Mouse (Mus musculus) limb, embryonic 14.5 days (tissue): ENCODE results near the gene Sarm1. TPM values are rescaled to one million over a fixed set of nuclear protein-coding genes. Genes with fewer than 3 reads are reported as not detected.
"Not testable (repeated sequence)": the region's sequence is repeated elsewhere in the genome, so short reads cannot be mapped to it uniquely, and the experiment has no call there.

Source experiments
- ATAC-seq: fragments of 200-750 bp; cut with Nextera tagmentation; 2 replicates; pipeline ENCODE4 v1.8.0; 2017; ENCODE audit warnings: low read depth, moderate number of reproducible peaks, moderate TSS enrichment; ENCODE audit not compliant: low FRiP score
- DNase-seq: peaks from one replicate; pipeline ENCODE4 v3.0.0-alpha.2; 2015; ENCODE audit warnings: low spot score
- H3K27ac ChIP-seq: fragments of 300-500 bp; sonication (generic); replicated peaks from 2 replicates; pipeline ENCODE4 v1.5.1; 2014; ENCODE audit warnings: low read depth, mild to moderate bottlenecking, low read length, moderate library complexity, mixed read lengths
- H3K27me3 ChIP-seq: fragments of 300-500 bp; sonication (generic); 2 replicates; pipeline ENCODE4 v1.6.1; 2014; ENCODE audit warnings: low read length, mixed read lengths; ENCODE audit not compliant: control insufficient read depth, insufficient read depth
- H3K36me3 ChIP-seq: fragments of 300-500 bp; sonication (generic); 2 replicates; pipeline ENCODE4 v1.6.1; 2014; ENCODE audit warnings: mild to moderate bottlenecking, low read length, moderate library complexity, mixed read lengths; ENCODE audit not compliant: control insufficient read depth, insufficient read depth
- H3K4me1 ChIP-seq: fragments of 300-500 bp; sonication (generic); 2 replicates; pipeline ENCODE4 v1.6.1; 2014; ENCODE audit warnings: antibody characterized with exemption, low read length, mixed read lengths; ENCODE audit not compliant: control insufficient read depth, insufficient read depth
- H3K4me2 ChIP-seq: fragments of 300-500 bp; sonication (generic); replicated peaks from 2 replicates; pipeline ENCODE4 v1.6.1; 2014; ENCODE audit warnings: low read depth, mild to moderate bottlenecking, low read length, moderate library complexity; ENCODE audit not compliant: severe bottlenecking
- H3K4me3 ChIP-seq: fragments of 300-500 bp; sonication (generic); replicated peaks from 2 replicates; pipeline ENCODE4 v1.5.1; 2014; ENCODE audit warnings: low read length
- H3K9ac ChIP-seq: fragments of 300-500 bp; sonication (generic); 2 replicates; pipeline ENCODE4 v1.6.1; 2014; ENCODE audit warnings: mild to moderate bottlenecking, low read depth, low read length, moderate library complexity; ENCODE audit not compliant: severe bottlenecking
- H3K9me3 ChIP-seq: fragments of 300-500 bp; sonication (generic); 2 replicates; pipeline ENCODE4 v1.6.1; 2016; ENCODE audit warnings: low read length; ENCODE audit not compliant: control insufficient read depth
- POLR2A ChIP-seq: fragments of 200-500 bp; IDR thresholded peaks from 2 replicates; pipeline ENCODE4 v1.8.0; 2012; ENCODE audit warnings: inconsistent platforms, mild to moderate bottlenecking, moderate library complexity, borderline replicate concordance; ENCODE audit not compliant: insufficient read depth, insufficient read length; ENCODE audit errors: extremely low read depth
- WGBS: fragments of 180-500 bp; shearing (Covaris S2); extraction: QIAGEN DNeasy Blood & Tissue Kit; methylation state at CpG from one replicate; pipeline ENCODE4 v1.1.7; 2014; 5-methylcytosine and 5-hydroxymethylcytosine counted together
- polyA plus RNA-seq, 2 experiments: library from polyadenylated mRNA; depleted of rRNA in 1 of 2; stranded (reverse) in 1 of 2; unstranded in 1 of 2; fragments of >200 nt; fragmentation: Nextera tagmentation in 1 of 2; extraction: Ambion mirVana in 1 of 2; gene quantifications; 2 replicates each; pipeline versions ENCODE4 v1.2.1 to v1.2.3; 2012 to 2014

The Sarm1 gene
- polyA plus RNA-seq, 2 experiments, result 1.7 to 2.1 TPM

DNA sequence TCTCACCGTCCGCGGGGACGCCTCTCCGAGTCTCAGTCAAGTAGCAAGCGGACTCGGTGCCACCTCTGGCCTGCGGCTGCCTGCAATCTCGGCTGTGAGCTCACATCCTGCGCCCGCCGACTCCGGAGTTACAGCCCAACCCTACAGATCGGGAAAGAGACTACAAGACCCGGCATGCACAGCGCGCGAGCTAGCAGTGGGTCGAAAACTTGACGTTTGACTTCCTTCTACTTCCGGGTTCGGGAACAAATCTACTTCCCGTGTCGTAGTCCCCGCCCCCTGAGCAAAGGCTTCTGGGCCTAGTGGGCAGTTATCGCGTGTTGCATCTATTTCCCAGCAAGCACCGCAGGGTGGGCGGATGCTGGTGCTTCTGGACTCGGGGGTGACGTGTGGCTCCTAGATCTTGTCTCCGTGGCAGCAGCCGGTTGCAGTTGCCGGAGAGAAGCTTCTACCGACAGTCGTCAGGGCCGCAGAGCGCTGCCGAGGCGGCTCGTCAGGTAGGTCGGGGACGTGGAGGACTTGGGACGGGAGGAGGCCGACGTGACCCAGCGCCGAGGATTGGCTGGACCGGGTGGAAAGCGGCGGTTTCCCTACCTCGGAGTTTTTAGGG is 38.6 kb upstream of the Sarm1 start, which contains the start of the genes Tnfaip1 and Ift20:
Gene Tnfaip1 (minus strand): TSS at position 253 of the 610 bp plus-strand sequence.
Gene Ift20 (plus strand): TSS at position 282 of the 610 bp plus-strand sequence.
- Histone ChIP-seq H3K9me3 (no peaks in the 10 kb centered on the region), H3K36me3 (peaks cover 32% of the 10 kb centered on the region), H3K9ac (peak within 1 kb of the TSS; percentile 87), H3K4me2 (peak within 1 kb of the TSS; percentile 74), H3K4me3 (peak within 1 kb of the TSS; percentile 81), H3K4me1 (peaks cover 18% of the 10 kb centered on the region), H3K27me3 (no peaks in the 10 kb centered on the region), H3K27ac (peak within 1 kb of the TSS; percentile 92)
- TF ChIP-seq POLR2A, result peak; percentile 54; the same call in 1 of the 2 replicates
- ATAC-seq, result peak; percentile 97
- DNase-seq, result peak; percentile 100
- WGBS, result under 1% methylated on average over 52 of the region's 52 CpGs

DNA sequence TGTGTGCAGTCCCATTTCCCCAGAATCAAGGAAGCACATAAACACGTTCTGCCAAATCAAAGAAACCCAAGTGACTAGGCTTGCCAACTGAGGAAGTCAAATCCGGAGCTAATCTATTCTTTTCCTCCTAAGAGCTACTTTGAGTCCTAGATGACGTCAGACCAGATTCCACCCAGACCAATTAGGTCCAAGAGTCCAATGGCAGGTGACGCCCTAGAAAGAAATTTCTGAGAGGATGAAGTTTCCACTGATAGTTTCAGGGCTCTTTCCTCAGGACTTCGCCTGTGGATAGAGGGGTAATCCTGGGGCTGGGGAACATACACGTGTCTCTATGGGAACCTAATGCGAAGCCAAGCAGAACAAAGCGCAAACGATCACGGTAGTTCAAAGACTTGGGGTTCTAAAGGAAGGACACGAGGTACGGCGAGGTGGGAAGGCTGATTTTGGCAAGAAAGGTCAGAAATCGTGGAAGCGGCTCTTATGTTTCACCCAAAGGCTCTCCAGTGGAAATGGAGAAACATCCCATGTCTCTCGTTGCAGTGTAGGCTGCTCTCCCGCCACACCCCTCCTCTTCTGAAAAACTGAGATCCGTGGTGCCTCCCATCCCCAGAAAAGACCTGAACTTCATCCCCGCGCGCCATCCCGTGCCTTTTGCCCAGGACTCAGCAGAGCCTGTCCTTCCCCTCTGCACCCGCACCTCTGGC is 38.0 kb upstream of the Sarm1 start:
- ATAC-seq, result peak; percentile 51; the same call in 1 of the 2 replicates
- peaks cover 18% of the 10 kb centered on the region for H3K4me1 ChIP-seq
- DNase-seq, result peak; percentile 74

DNA sequence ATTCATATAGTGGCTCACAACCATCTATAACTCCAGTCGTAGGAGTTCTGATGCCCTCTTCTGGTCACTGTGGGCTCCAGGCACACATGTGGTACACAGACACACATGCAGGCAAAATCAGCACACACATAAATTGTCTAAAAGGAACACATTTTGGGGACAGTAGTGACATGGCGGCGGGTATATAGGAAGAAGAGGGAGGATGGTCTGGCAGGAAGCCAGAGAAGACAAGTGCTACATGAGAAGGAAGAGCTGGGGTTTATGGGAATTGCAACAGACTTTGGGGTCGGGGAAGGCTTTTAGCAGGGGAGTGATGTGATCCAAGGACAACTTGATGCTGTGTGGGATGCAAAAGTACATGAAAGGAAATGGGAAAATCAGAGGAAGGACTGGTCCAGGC is 37.0 kb upstream of the Sarm1 start:
- Histone ChIP-seq H3K27me3 (no peaks in the 10 kb centered on the region), H3K9ac (no peak overlapping the region), H3K4me3 (peak overlapping the region; percentile 81), H3K4me2 (peak overlapping the region; percentile 65), H3K36me3 (peaks cover 31% of the 10 kb centered on the region), H3K4me1 (peaks cover 18% of the 10 kb centered on the region), H3K9me3 (no peaks in the 10 kb centered on the region), H3K27ac (no peak overlapping the region)
- WGBS, result 90% methylated on average over 4 of the region's 4 CpGs
- DNase-seq (no peak), ATAC-seq (no peak)
- no peak for TF ChIP-seq POLR2A

More for the DNA sequence above, 38.0 kb upstream of the Sarm1 start:
- H3K36me3 ChIP-seq, result peaks cover 33% of the 10 kb centered on the region
- H3K9ac ChIP-seq, result peak overlapping the region; percentile 87
- peak overlapping the region; percentile 65 for H3K4me2 ChIP-seq
- no peaks in the 10 kb centered on the region for H3K27me3 ChIP-seq
- TF ChIP-seq POLR2A, result no peak
- H3K27ac ChIP-seq, result peak overlapping the region; percentile 92
- no peaks in the 10 kb centered on the region for H3K9me3 ChIP-seq
- WGBS, result under 1% methylated on average over 23 of the region's 23 CpGs
- peak overlapping the region; percentile 81 for H3K4me3 ChIP-seq

DNA sequence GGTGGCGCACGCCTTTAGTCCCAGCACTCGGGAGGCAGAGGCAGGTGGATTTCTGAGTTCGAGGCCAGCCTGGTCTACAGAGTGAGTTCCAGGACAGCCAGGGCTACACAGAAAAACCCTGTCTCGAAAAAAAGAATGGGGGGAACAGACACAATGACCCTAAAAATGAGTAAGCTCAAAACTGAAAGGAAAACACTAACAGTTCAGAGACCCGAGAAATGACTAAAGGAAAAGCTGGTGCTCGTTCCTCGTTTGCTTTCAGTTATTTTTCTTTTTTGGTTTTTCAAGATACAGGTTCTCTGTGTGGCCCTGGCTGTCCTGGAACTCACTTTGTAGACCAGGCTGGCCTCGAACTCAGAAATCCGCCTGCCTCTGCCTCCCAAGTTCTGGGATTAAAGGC is 34.0 kb upstream of the Sarm1 start:
- ATAC-seq, H3K4me1 ChIP-seq, H3K4me3 ChIP-seq, DNase-seq, H3K4me2 ChIP-seq, H3K27ac ChIP-seq, H3K9ac ChIP-seq, H3K27me3 ChIP-seq, H3K9me3 ChIP-seq: not testable (repeated sequence)
- WGBS, result 94% methylated on average over 10 of the region's 10 CpGs
- peaks cover 45% of the 10 kb centered on the region for H3K36me3 ChIP-seq

DNA sequence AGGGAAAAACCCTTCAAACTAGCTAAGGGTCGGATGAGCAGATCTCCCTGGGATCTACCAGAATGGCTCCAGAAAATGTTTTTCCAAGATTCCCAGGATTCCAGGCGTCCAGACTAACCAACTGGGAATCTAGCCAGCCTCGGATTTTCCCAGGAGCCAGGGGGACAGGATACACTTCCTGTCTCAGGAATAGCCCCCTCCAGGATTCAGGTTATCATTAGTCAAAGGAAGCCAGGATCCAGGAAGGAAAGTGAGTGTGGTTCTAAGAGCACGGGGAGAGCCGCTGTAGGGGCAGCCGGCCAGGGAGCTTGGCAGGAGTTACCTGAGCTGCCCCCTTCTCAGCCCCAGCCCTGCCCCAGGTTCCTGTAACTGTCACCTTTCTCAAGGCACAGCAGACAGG is 33.5 kb upstream of the Sarm1 start:
- H3K9me3 ChIP-seq, result no peaks in the 10 kb centered on the region
- peaks cover 50% of the 10 kb centered on the region for H3K36me3 ChIP-seq
- no peaks in the 10 kb centered on the region for H3K27me3 ChIP-seq
- H3K9ac ChIP-seq, result no peak overlapping the region
- no peak overlapping the region for H3K4me3 ChIP-seq
- no peak overlapping the region for H3K4me2 ChIP-seq
- no peak for TF ChIP-seq POLR2A
- H3K27ac ChIP-seq, result no peak overlapping the region
- H3K4me1 ChIP-seq, result peaks cover 7% of the 10 kb centered on the region
- DNase-seq (no peak), ATAC-seq (no peak)
- WGBS, result 74% methylated on average over 6 of the region's 6 CpGs
